Mouse (Mus musculus) heart, adult 11 months (tissue): ENCODE data around the gene Cfdp1.

Experiments
- DNase-seq: peaks from one replicate; pipeline ENCODE4 v3.0.0; 2022

Cfdp1 gene

GRCm38 (mm10) chr8:111768651-111769050 is 85.4 kb downstream of the Cfdp1 start:
- no peak for DNase-seq

GRCm38 (mm10) chr8:111765616-111766015 is 88.5 kb downstream of the Cfdp1 start:
- no peak for DNase-seq

- DNase-seq = no peak
Measured at GRCm38 (mm10) chr8:111765096-111765495, 89.0 kb downstream of the Cfdp1 start.

GRCm38 (mm10) chr8:111760708-111761107 is 93.4 kb downstream of the Cfdp1 start:
- DNase-seq = no peak

- DNase-seq = no peak
Measured at GRCm38 (mm10) chr8:111758817-111759216, 95.3 kb downstream of the Cfdp1 start.

- DNase-seq = no peak
Measured at GRCm38 (mm10) chr8:111757599-111757998, 96.5 kb downstream of the Cfdp1 start.

GRCm38 (mm10) chr8:111754736-111755135 is 99.4 kb downstream of the Cfdp1 start:
- no peak for DNase-seq

- no peak for DNase-seq
Measured at GRCm38 (mm10) chr8:111754088-111754487, 100.0 kb downstream of the Cfdp1 start.

- DNase-seq = no peak
Measured at GRCm38 (mm10) chr8:111748766-111749165, 105.3 kb downstream of the Cfdp1 start.

GRCm38 (mm10) chr8:111747866-111748649 is 106.0 kb downstream of the Cfdp1 start:
- DNase-seq = no peak

- DNase-seq = peak; percentile 87
Measured at GRCm38 (mm10) chr8:111746582-111747465, 107.3 kb downstream of the Cfdp1 start.

GRCm38 (mm10) chr8:111745591-111746418 is 108.3 kb downstream of the Cfdp1 start:
- peak; percentile 97 for DNase-seq

GRCm38 (mm10) chr8:111745086-111745485 is 109.0 kb downstream of the Cfdp1 start:
- DNase-seq = peak; percentile 89

- DNase-seq = peak; percentile 99
Measured at GRCm38 (mm10) chr8:111743792-111744696, 110.0 kb downstream of the Cfdp1 start, which contains the start of gene Bcar1. Gene Bcar1 (minus strand): TSS chr8:111743809.

- peak; percentile 96 for DNase-seq
Measured at GRCm38 (mm10) chr8:111743101-111743791, 110.8 kb downstream of the Cfdp1 start.

GRCm38 (mm10) chr8:111742261-111743037 is 111.6 kb downstream of the Cfdp1 start:
- DNase-seq = peak; percentile 93

- no peak for DNase-seq
Measured at GRCm38 (mm10) chr8:111741556-111741955, 112.5 kb downstream of the Cfdp1 start.

- peak; percentile 95 for DNase-seq
Measured at GRCm38 (mm10) chr8:111740994-111741393, 113.1 kb downstream of the Cfdp1 start.

- peak; percentile 98 for DNase-seq
Measured at GRCm38 (mm10) chr8:111740301-111740711, 113.8 kb downstream of the Cfdp1 start.

GRCm38 (mm10) chr8:111739604-111740003 is 114.5 kb downstream of the Cfdp1 start:
- peak; percentile 91 for DNase-seq
